Mouse (Mus musculus) brown adipose tissue, adult 24 weeks (tissue): Measurements from ENCODE around the gene Rplp0. TPM values are rescaled to one million over a fixed set of nuclear protein-coding genes. Genes with fewer than 3 reads are reported as not detected.
"Not testable (repeated sequence)": the region's sequence is repeated elsewhere in the genome, so short reads cannot be mapped to it uniquely, and the experiment has no call there.

ENCODE experiments used
- H3K27ac ChIP-seq: fragments of 200-500 bp; replicated peaks from 2 replicates; pipeline ENCODE4 v1.5.1; 2012; ENCODE audit warnings: low read depth, mild to moderate bottlenecking, low read length
- H3K4me1 ChIP-seq: fragments of 200-500 bp; 2 replicates; pipeline ENCODE4 v1.6.1; 2012; ENCODE audit warnings: low read length, mixed read lengths; ENCODE audit not compliant: control insufficient read depth, insufficient read depth, insufficient read length
- H3K4me3 ChIP-seq: fragments of 200-500 bp; 2 replicates; pipeline ENCODE4 v1.5.1; 2012; ENCODE audit warnings: low read depth, mild to moderate bottlenecking, low read length, moderate library complexity; ENCODE audit not compliant: insufficient read depth
- polyA plus RNA-seq: library from polyadenylated mRNA; stranded (reverse); fragments of >200 nt; gene quantifications from 2 replicates; pipeline ENCODE4 v1.2.4, GENCODE M21; 2012; ENCODE audit not compliant: missing spikeins, insufficient read depth, insufficient read length

Gene Rplp0
- 575 and 685 TPM in 2 replicates for polyA plus RNA-seq

GRCm38 (mm10) chr5:115559237-115560101, at the start of gene Rplp0:
Gene Rplp0, plus strand, starts transcription at chr5:115559467.
- H3K4me1 ChIP-seq, result no peaks in the 10 kb centered on the region
- peak within 1 kb of the TSS; percentile 71 for H3K27ac ChIP-seq
- H3K4me3 ChIP-seq, result peak within 1 kb of the TSS; percentile 80

DNA sequence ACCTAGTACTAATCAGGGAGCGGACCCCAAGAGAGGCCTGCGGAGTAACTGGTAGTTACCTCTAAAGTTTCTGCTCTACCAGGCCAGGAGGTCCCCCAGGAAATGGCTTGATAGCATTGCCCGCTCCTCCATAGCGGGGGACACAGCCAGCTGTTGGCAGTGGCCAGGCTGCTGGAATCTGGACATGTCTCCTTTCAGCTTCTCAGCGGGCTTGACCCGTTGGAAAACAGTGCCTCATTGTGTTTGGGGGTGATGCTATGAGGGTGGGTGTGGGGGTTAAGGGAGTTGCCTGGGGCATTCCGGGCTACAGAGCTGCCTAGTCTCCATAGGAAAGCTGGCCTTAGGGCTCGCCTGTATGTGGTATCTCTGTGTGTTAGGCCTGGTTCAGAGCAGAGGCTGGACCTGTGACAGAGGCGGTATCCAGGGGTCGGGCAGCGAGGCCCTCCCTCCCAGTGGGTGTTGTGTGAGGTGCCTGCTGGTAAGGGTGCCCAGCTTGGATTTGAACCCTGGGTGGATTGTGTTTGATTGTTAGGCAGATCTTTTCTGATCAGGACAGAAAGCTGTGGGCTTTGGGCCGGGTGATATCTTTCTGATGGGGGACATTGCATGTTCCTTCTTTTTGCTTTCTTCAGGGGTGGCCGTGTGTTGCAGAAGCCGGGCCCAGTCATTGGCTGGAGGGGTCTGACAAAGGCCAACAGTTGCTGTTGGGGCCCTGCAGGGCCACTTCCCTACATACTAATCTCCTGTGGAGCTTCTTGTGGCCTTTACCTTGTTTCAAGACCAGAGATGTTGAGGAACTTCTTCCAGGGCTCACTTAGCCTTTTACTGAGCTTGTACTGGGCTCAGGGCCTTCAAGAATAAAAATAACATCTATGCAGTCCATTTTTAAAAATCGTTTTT, 49.2 kb upstream of the Rplp0 start:
- peak overlapping the region; percentile 79 for H3K4me3 ChIP-seq
- peaks cover 39% of the 10 kb centered on the region for H3K4me1 ChIP-seq
- H3K27ac ChIP-seq, result peak overlapping the region; percentile 78

DNA sequence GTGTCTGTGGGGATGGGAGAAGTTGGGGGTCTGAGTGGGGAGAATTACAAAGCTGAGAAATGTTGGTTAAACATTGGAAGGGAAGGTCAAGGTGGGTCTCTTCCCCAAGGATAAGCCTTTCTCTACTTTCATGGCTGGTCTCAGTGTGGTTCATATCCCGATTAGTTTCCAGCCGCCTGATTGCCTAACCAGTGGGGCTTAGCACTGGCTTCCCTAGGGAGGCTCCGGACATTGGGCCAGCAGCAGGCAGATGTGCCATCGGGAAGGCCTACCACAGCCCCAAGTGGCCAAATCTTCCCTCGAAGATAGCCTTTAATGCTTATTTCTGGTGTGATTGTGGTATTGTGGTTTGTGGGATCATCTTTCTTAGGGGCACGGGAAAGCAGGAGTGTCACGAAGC, 46.9 kb upstream of the Rplp0 start:
- H3K27ac ChIP-seq, result peak overlapping the region; percentile 33; the same call in 1 of the 2 replicates
- H3K4me3 ChIP-seq, result no peak overlapping the region
- H3K4me1 ChIP-seq, result peaks cover 39% of the 10 kb centered on the region

GRCm38 (mm10) chr5:115513246-115513645, 46.0 kb upstream of the Rplp0 start:
- H3K27ac ChIP-seq, result peak overlapping the region; percentile 28; the same call in 1 of the 2 replicates
- peaks cover 41% of the 10 kb centered on the region for H3K4me1 ChIP-seq
- no peak overlapping the region for H3K4me3 ChIP-seq

DNA sequence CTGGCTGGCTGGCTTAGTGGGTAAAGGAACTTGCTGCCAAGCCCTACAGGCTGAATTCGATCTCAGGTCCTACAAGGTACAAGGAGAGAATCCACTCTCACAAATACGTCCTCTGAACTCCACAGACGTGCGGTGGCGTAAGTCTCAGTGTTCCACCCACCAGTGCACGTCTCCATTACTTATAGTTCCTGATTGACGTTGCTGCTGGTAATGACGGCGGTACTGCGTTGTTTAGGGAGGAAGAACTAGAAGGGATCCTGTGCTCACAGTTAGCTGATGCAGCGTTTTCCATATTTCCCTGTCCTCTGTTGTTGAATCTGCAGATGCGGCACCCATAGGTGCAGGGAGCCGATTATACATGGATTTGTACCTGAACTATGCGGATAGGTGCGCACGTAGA, 45.5 kb upstream of the Rplp0 start:
- peak overlapping the region; percentile 92 for H3K27ac ChIP-seq
- H3K4me1 ChIP-seq, result peaks cover 38% of the 10 kb centered on the region
- H3K4me3 ChIP-seq, result no peak overlapping the region

DNA sequence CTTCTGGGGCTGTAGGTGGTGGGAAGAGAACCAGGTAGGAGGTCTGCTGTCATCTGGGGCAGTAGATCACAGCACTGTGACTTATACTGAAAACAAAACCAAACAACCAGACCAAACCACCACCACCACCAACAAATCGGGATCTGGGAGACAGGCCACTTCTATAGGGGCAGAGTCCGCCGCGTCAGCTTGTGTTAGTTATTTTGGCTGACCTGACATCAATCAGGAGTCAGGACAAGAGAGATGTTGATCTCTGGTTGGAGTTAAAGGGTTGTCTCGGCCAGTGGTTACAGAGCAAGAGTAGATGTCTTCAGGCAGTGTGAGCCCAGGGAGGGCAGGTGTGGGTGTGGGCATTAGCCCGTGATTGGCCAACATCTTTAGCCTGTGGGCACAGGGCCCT, 44.9 kb upstream of the Rplp0 start:
- no peak overlapping the region for H3K4me3 ChIP-seq
- peaks cover 43% of the 10 kb centered on the region for H3K4me1 ChIP-seq
- H3K27ac ChIP-seq, result peak overlapping the region; percentile 92

GRCm38 (mm10) chr5:115514896-115515587, 44.2 kb upstream of the Rplp0 start:
- H3K4me3 ChIP-seq, result peak overlapping the region; percentile 41
- H3K27ac ChIP-seq, result peak overlapping the region; percentile 92
- peaks cover 42% of the 10 kb centered on the region for H3K4me1 ChIP-seq

- peak overlapping the region; percentile 99 for H3K27ac ChIP-seq
- H3K4me3 ChIP-seq, result peak overlapping the region; percentile 50
- H3K4me1 ChIP-seq, result peaks cover 45% of the 10 kb centered on the region
Observed at GRCm38 (mm10) chr5:115516081-115516907, 43.0 kb upstream of the Rplp0 start.

DNA sequence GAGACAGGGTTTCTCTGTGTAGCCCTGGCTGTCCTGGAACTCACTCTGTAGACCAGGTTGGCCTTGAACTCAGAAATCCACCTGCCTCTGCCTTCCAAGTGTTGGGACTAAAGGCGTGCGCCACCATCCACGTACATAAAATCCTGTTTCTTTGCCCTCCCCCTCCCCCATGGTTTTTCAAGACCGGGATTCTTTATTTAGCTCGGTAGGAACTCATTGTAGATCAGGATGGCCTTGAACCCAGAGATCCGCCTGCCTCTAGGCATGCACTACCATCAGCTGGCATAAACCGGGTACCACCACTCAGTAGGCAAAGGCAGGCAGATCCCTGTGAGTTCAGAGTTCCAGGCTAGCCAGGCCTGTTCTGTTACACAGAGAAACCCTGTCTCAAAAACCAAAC, 42.4 kb upstream of the Rplp0 start:
- Histone ChIP-seq H3K4me1 (peaks cover 43% of the 10 kb centered on the region), H3K27ac (peak overlapping the region; percentile 99), H3K4me3 (no peak overlapping the region)

DNA sequence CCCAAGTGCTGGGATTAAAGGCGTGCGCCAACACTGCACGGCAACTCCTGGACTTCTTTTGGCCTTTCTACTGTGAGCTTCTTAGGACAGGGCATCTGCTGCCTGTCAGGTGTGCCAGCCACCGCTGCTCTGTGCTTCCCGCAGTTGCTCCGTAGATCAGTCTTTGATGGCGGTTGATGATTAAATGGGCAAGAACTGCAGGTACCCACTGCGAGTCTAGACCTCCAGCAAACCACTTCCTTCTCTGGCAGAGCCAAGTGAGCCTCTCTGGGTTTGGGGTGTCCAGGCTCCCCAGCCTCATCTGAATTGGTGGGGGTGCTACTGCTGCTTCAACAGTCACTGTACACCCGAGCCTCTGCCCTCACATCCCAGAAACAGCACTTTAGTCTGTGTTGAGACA, 41.8 kb upstream of the Rplp0 start:
- peaks cover 38% of the 10 kb centered on the region for H3K4me1 ChIP-seq
- H3K27ac ChIP-seq, result peak overlapping the region; percentile 99
- H3K4me3 ChIP-seq, result no peak overlapping the region

GRCm38 (mm10) chr5:115518214-115518613, 41.1 kb upstream of the Rplp0 start:
- not testable (repeated sequence) for H3K4me3 ChIP-seq, H3K27ac ChIP-seq
- peaks cover 42% of the 10 kb centered on the region for H3K4me1 ChIP-seq

- H3K4me1 ChIP-seq, result peaks cover 46% of the 10 kb centered on the region
- peak overlapping the region; percentile 93 for H3K27ac ChIP-seq
- peak overlapping the region; percentile 60 for H3K4me3 ChIP-seq
Observed at GRCm38 (mm10) chr5:115520325-115520869, 38.9 kb upstream of the Rplp0 start.

- peak overlapping the region; percentile 93 for H3K27ac ChIP-seq
- peaks cover 58% of the 10 kb centered on the region for H3K4me1 ChIP-seq
- H3K4me3 ChIP-seq, result peak overlapping the region; percentile 39
Observed at GRCm38 (mm10) chr5:115521553-115522461, 37.5 kb upstream of the Rplp0 start.
